9 mouse cellular contexts compared by ENCODE assay signal in genomic region chr5:110923336-110923735, GRCm38 (mm10). TPM values are rescaled to one million over a fixed set of nuclear protein-coding genes. Genes with fewer than 3 reads are reported as not detected.
DNase-seq lines count a peak whose midpoint lies in the region; ATAC-seq and TF ChIP-seq lines count a peak whose summit lies in the region.
"Had no signal": no experiment of that assay in that cellular context is flagged by ENCODE, and none has a peak within 500 bp of the region (broad histone marks: within the 10 kb centered on the region; RNA-seq: fewer than 3 reads in every experiment).

No protein-coding gene starts in this region.

- POLR2A ChIA-PET in Patski (lab: Charles Lee): interaction anchor here (0.9 kb wide), 1 partner anchor 37 kb away, joined by 6 read pairs; no protein-coding TSS in a partner anchor

- no peaks in the 10 kb centered on the region for H3K27me3 ChIP-seq in kidney, adult 2 months (replicated peaks; ENCODE audit: control insufficient read depth, insufficient read depth, low read length)
- H3K27me3 ChIP-seq in kidney, embryonic 14.5 days (ENCODE audit: control insufficient read depth, insufficient read depth, low read length): no peaks in the 10 kb centered on the region
- H3K27me3 ChIP-seq in Patski: no peaks in the 10 kb centered on the region
- no peaks in the 10 kb centered on the region for H3K27me3 ChIP-seq in lung, embryonic 16.5 days (ENCODE audit: control insufficient read depth, insufficient read depth, low read depth, low read length)

- peak; percentile 28; the same call in 1 of the 2 replicates for TF ChIP-seq CTCF in kidney, adult 2 months (conservative IDR thresholded peaks at IDR 0.05; ENCODE audit: insufficient read depth, insufficient read length, low read depth, low read length)
- peak; percentile 57 for TF ChIP-seq CTCF in Patski (IDR thresholded peaks at IDR 0.05)

- in situ Hi-C loops in Patski (cut with MboI; ENCODE audit: low pct_unique_long_range_greater_than_20kb): no loop called here

- no peak overlapping the region for H3K4me2 ChIP-seq in kidney, embryonic 14.5 days (replicated peaks; ENCODE audit: low read depth, low read length)
- H3K4me2 ChIP-seq in lung, embryonic 16.5 days (ENCODE audit: low read depth, low read length): no peak overlapping the region

- no peak for ATAC-seq in kidney, embryonic 14.5 days (ENCODE audit: low FRiP score, low TSS enrichment)
- no peak for ATAC-seq in Patski
- ATAC-seq in lung, embryonic 16.5 days (ENCODE audit: low read depth): peak; percentile 45; the same call in 1 of the 2 replicates

- H3K9ac ChIP-seq in kidney, embryonic 14.5 days (ENCODE audit: low read depth, low read length): no peak overlapping the region
- no peak overlapping the region for H3K9ac ChIP-seq in lung, embryonic 16.5 days (ENCODE audit: low read length)

- H3K4me3 ChIP-seq in kidney, adult 2 months (ENCODE audit: insufficient read depth, low read depth, low read length): no peak overlapping the region
- H3K4me3 ChIP-seq in kidney, embryonic 14.5 days (ENCODE audit: low read length): no peak overlapping the region
- H3K4me3 ChIP-seq in lung, embryonic 16.5 days (ENCODE audit: low read length): no peak overlapping the region

- no peaks in the 10 kb centered on the region for H3K9me3 ChIP-seq in kidney, embryonic 14.5 days (ENCODE audit: control insufficient read depth, low read length)
- no peaks in the 10 kb centered on the region for H3K9me3 ChIP-seq in lung, embryonic 16.5 days (ENCODE audit: control insufficient read depth, low read length)

- TF ChIP-seq POLR2A in kidney, adult 2 months (IDR thresholded peaks at IDR 0.05; ENCODE audit: low read depth, low read length): no peak

- no peak overlapping the region for H3K27ac ChIP-seq in kidney, adult 2 months (ENCODE audit: insufficient read depth, low read depth, low read length)
- no peak overlapping the region for H3K27ac ChIP-seq in kidney, embryonic 14.5 days (ENCODE audit: low read depth, low read length)
- H3K27ac ChIP-seq in lung, embryonic 16.5 days (ENCODE audit: low read length): no peak overlapping the region

- no peaks in the 10 kb centered on the region for H3K4me1 ChIP-seq in kidney, adult 2 months (ENCODE audit: control insufficient read depth, insufficient read depth, low read length)
- no peaks in the 10 kb centered on the region for H3K4me1 ChIP-seq in kidney, embryonic 14.5 days (ENCODE audit: control insufficient read depth, insufficient read depth, low read length)
- no peaks in the 10 kb centered on the region for H3K4me1 ChIP-seq in lung, embryonic 16.5 days (replicated peaks; ENCODE audit: control insufficient read depth, insufficient read depth, low read length)

- 8% methylated on average over 1 of the region's 1 CpGs for WGBS in kidney, adult 2 months
- 30% methylated on average over 1 of the region's 1 CpGs for WGBS in kidney, embryonic 14.5 days
- 28% methylated on average over 1 of the region's 1 CpGs for WGBS in lung, embryonic 16.5 days

- H3K36me3 ChIP-seq in kidney, adult 2 months (ENCODE audit: control insufficient read depth, insufficient read depth, low read length): no peaks in the 10 kb centered on the region
- H3K36me3 ChIP-seq in kidney, embryonic 14.5 days (ENCODE audit: control insufficient read depth, insufficient read depth, low read length): no peaks in the 10 kb centered on the region
- H3K36me3 ChIP-seq in lung, embryonic 16.5 days (ENCODE audit: control insufficient read depth, insufficient read depth, low read length): no peaks in the 10 kb centered on the region

- peak; percentile 24 for DNase-seq in embryo, embryonic 11 days
- no peak for DNase-seq in embryo, embryonic 9.5 days (ENCODE audit: extremely low spot score)
- DNase-seq in kidney, adult 2 months: peak; percentile 52
- DNase-seq in Patski (ENCODE audit: low read depth, low spot score): no peak
- DNase-seq in urinary bladder, adult 2 months (ENCODE audit: low spot score): no peak
- no peak for DNase-seq in thymus, postnatal 36 days
- DNase-seq: cerebellum, adult 11-12 months had no signal

- CTCF ChIA-PET in Patski (lab: Charles Lee): interaction anchor here (0.9 to 2.2 kb wide), 13 partner anchors 18 to 346 kb away, joined by 3 to 7 read pairs (median 3); no protein-coding TSS in a partner anchor

RNA-seq across cellular contexts. Expression of gene Ttc28, which starts 43.7 kb away (rescaled TPM):
- 6.6 TPM in 2 replicates for polyA plus RNA-seq in kidney, adult 2 months (2012; rRNA removed)
- polyA plus RNA-seq in kidney, embryonic 14.5 days (2014; fragmentation: Nextera tagmentation; extraction: Ambion mirVana): 19.3 and 24.7 TPM in 2 replicates
- 9.0 TPM for polyA plus RNA-seq in Patski (2021)
- polyA plus RNA-seq in lung, embryonic 16.5 days (2015; fragmentation: Nextera tagmentation; extraction: Ambion mirVana): 8.4 and 8.7 TPM in 2 replicates
- 4.9 and 10.8 TPM in 2 replicates for polyA plus RNA-seq in urinary bladder, adult 2 months (2012; rRNA removed)

Comparison
In these comparisons a context has a peak if more than half of its experiments do, and no peak if none do; other contexts are left out.
1. DNase-seq: peak in embryo, embryonic 11 days (single experiment) and kidney, adult 2 months (single experiment); none in embryo, embryonic 9.5 days (single experiment), Patski (single experiment), urinary bladder, adult 2 months (single experiment) and thymus, postnatal 36 days (0 of 2).